Mouse (Mus musculus) lung, adult 18-20 months (tissue): Measurements from ENCODE around the gene Olfr1532-ps1.
"Not testable (repeated sequence)": the region's sequence is repeated elsewhere in the genome, so short reads cannot be mapped to it uniquely, and the experiment has no call there.

ENCODE experiments used
- DNase-seq, 2 experiments: peaks; one replicate each; pipeline ENCODE4 v3.0.0; 2022; ENCODE audit warnings: mixed read lengths in 2 of 2

Olfr1532-ps1 gene

DNA sequence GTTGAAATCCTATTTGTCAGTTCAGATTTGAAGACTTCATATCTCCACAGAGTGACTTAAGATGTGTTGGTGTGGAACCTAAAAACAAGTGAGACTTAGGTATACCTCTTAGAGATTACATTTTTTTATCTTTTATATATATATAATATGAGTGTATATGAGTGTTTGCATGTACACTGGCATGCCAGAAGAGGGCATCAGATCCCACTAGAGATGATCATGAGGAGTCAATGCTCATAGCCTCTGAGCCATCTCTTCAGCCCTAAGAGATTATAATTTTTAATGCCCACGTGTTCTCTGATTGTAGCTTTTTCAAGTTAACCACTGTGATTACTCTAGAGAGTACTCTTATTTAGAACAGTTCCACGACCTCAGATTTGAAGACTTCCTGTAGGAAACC, at the start of gene Olfr1532-ps1:
Olfr1532-ps1 (plus strand) TSS at position 326 of the 400 bp plus-strand sequence.
- DNase-seq = no peak

DNA sequence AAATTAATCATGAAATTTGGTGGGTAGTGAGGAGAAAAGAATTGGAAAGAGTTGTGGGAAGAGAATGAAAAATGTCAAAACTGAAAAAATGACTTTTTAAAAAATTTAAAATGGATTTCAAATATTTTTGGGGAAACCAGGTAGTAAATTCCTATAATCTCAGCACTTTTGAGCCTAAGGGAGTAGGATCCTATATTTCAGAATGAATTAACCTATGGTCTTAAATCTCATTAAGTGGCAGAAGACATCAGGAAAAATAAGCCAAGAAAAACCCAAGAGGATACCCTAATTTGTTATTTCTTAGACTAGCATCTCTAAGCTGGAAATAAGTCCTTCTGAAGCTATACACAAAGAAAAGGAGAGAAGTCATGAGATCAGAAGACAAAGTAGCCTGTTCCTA, 44.9 kb upstream of the Olfr1532-ps1 start, which contains the start of gene Olfr704:
Olfr704 (plus strand) TSS at position 301 of the 400 bp plus-strand sequence.
- no peak for DNase-seq

DNA sequence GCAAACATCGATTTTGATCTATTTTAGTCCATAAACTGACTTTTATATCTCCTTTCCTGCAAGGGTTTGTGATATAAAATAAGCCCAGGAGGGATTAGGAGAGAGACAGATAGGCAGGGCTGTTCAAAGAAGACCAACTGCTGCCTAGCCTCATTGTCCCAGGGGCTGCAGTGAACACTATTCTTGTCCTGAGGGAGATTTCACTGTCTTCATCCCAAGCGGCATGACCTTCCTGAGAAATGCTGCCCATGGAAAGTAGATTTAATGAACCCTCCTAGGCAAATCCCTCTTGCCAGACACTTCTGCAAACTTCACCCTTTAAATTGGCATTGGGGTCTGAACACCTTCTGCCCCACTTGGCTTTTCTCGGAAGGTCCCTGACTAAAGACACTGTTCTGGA, 31.0 kb upstream of the Olfr1532-ps1 start, which contains the start of gene Olfr705:
Olfr705 (minus strand) TSS at position 101 of the 400 bp plus-strand sequence.
- no peak for DNase-seq

DNA sequence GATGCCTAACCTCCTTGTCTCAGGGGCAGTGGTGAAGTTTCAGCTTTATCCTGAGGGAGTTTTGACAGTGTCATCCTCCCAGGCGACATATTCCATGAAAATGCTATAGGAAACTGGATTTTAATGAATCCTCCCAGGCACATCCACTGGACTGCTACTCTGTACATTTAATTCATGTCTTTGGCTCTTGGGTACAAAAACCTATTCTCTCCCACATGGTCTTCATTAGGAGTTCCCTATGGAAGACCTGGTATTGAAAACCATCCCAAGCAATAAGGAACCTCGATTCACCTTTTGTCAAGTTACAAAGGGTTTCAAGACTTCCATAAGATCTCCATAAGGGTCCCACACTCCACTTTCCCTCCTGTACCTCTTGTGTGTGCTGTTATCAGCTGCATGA, 19.7 kb upstream of the Olfr1532-ps1 start, which contains the start of gene Olfr706:
Olfr706 (minus strand) TSS at position 101 of the 400 bp plus-strand sequence.
- DNase-seq = no peak

DNA sequence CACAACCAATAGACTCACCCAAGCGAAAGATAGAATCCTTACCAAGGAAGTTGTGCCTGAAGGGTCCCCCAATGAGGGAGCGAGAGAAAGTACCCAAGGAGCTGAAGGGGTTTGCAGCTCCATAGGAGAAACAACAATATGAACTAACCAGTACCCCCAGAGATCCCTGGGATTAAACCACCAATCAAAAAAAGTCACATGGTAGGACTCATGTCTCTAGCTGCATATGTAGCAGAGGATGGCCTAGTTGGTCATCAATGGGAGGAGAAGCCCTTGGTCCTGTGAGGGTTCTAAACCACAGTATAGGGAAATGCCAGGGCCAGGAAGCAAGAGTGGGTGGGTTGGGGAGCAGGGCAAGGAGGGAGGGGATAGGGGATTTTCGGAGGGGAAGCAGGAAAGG, 6.7 kb upstream of the Olfr1532-ps1 start, which contains the start of gene Olfr707:
Olfr707 (minus strand) TSS at position 101 of the 400 bp plus-strand sequence.
- DNase-seq = not testable (repeated sequence)

DNA sequence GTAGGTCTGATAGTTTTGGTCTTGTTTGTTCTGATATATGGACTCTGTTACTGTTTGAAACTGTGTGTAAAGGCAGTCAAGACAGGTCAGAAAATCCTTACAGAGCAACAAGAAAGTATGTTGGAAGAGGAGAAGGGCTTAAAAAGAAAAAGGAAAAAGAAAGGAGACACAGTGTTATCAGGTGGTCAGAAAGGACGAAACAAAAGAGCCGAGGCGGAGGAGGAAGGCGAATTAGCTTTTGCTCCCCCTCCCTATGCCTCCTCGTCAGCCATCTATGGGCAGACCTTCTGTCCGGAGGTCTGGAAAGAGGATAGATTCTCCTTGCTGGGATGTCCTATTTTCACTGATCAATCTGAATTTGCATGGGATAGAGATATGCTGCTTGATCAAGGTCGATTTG, 13.2 kb downstream of the Olfr1532-ps1 start:
- not testable (repeated sequence) for DNase-seq

DNA sequence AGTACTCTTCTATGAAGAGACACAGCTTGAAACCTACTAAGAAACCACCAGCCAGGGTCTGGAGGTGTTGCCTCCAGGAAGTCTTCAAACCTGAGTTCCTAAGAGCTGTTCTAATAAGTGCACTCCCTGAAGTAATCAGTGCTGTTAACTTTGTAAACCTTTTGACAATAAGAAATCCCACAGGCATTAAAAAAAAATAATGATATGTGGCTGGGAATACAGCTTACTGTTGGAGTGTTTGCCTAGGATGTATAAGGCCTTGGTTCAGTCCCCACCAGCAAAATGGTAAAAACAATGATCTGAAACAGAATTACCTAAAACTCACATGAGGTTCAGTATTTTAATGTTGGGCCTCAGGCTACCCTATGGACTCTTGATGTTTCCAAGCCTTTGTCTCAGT, 24.3 kb downstream of the Olfr1532-ps1 start, which contains the start of gene Olfr709-ps1:
Olfr709-ps1 (minus strand) TSS at position 101 of the 400 bp plus-strand sequence.
- DNase-seq = no peak

DNA sequence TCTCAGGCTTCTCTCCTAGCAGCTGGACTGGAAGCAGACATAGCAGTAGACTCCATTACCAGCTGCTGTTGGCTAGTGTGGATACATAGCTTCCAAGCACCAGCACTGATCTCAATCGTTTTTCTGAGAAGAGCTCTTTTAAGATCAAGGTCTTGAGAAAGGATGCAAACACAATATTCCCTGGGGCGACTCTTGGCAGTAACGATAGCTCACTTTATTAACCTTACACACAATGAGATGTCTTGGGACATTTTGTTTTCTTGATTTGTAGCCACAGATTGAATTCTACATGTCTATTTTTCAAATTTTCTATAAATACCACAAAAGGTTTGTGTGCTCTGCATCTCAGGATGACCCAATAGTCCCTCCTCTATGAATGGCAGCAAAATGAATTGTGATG, 40.4 kb downstream of the Olfr1532-ps1 start, which contains the start of gene Olfr710:
Olfr710 (minus strand) TSS at position 101 of the 400 bp plus-strand sequence.
- no peak for DNase-seq

DNA sequence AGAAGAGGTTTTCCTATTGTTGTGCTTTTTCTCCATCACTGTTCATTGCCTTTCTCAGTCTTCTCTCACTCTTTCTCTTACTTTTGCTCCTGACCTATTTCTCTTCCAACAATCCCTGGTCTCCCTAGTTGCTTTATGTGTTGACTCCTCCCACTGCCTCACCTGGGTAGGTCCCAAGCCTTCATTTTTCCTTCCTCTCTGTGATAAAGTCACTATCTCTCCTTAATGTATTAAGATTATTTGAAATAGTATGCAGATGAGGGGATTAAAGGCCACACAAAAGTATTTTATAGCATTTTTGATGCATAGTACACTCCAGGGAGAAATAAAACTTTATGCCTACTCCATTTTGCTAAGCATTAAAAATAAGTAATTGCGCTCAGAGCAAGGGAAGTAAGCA, 56.0 kb downstream of the Olfr1532-ps1 start, which contains the start of gene Olfr6:
Olfr6 (minus strand) TSS at position 101 of the 400 bp plus-strand sequence.
- no peak for DNase-seq
